Mouse (Mus musculus) brain, embryonic 18.5 days (tissue): ENCODE results near the gene Nemp1.
"Not testable (repeated sequence)": the region's sequence is repeated elsewhere in the genome, so short reads cannot be mapped to it uniquely, and the experiment has no call there.

Source experiments
- DNase-seq: peaks from one replicate; pipeline ENCODE4 v3.0.0-alpha.2; 2012; ENCODE audit warnings: low read depth, low spot score

The Nemp1 gene

DNA sequence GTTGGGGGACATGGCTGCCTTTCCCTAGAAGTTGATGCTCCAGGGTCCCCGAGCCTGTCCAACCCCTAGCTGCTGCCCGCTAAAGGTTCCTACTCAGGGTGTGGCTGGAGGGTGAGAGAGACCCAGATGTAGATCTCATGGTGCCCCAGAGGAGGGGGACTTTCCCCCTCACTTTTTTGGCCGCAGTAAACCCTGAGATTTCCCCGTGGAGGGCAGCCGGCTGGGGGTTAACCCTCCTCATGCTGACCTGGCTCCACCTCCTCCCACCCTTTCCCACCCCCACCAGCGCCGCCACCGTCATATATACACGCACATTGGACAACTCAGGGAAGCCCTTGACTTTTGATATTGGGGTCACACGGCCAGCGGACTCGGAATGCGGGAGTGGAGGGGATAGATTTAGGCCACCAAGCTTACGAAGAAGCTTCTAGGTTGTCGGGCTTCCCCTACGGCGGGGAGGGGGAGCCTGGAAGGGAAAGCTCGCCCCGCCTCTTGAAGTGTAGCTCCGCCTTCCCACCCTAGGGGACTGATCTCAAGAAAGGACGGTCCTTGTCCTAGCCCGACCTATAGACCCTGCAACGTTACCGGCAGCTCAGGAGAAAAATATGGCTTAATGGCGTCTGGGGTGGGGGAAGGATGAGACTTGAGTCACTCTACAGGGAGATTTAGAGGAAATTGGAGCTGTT lies 23.0 kb upstream of the Nemp1 start:
- DNase-seq = no peak

DNA sequence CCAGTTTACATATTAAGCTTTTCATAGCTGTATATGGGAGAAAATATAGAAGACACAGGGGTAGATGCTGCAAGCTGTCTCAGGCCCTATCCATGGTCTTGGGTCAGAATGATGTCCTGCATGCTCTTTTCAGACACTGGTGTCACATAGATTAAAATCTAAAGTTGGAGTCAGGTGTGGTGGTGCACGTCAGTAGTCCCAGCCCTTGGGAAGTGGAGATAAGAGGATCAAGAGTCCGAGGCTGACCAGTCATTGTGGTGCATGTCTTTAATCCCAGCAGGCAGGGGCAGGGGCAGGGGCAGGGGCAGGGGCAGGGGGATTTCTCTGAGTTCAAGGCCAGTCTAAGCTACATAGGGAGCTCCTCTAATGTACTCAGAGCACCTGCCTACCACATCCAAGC lies 20.9 kb upstream of the Nemp1 start:
- no peak for DNase-seq

DNA sequence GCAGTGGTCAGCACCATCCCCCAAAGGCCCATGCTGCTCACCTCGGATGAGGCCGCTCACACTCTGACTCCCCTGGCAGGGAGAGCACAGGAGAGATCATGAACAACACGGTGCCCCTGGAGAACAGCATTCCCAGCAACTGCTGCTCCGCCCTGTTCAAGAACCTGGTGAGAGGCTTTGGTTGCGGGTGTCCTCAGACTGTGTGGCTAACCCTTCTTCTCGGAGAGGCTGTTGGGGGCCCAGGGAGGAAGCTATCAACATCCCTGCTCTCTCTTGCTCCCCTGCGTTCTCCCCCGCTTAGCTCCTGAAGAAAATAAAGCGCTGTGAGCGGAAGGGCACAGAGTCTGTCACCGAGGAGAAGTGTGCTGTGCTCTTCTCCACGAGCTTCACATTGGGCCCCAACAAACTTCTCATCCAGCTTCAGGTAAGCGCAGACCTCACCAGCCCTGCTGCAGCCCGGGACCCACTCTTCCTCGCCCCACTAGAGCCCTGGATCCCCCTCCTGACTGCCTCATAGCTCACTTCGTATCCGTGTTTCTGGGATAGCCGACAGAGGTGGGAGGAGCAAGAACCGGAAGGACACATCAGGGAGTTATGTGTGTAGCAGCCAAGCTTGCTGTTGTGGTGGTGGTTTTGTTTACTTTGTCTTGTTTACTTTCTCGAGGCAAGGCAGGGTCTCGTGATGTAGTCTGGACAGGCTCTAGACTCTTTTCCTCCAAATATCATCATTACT lies 13.6 kb upstream of the Nemp1 start:
- no peak for DNase-seq

DNA sequence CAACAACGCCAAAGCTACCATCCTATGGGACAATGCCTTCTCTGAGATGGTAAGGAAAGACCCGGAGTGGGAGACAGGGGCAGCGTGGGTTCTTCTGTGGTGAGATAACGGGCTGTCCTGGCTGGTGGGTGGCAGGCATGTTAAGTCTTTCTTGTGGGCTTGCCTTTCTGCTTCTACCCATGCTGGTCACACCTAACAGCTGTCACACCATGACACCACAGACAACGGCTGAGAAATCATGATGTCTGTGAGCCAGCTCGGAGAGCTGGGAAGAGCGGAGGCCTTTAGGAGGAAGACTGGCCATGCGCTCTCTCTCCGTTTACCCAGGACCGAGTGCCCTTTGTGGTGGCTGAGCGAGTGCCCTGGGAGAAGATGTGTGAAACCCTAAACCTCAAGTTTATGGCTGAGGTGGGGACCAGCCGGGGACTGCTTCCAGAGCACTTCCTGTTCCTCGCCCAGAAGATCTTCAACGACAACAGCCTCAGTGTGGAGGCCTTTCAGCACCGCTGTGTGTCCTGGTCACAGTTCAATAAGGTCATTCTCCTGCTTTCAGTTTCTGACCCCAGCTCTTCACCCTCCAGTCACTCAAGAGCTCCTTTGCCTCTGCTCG lies 11.6 kb upstream of the Nemp1 start:
- no peak for DNase-seq

DNA sequence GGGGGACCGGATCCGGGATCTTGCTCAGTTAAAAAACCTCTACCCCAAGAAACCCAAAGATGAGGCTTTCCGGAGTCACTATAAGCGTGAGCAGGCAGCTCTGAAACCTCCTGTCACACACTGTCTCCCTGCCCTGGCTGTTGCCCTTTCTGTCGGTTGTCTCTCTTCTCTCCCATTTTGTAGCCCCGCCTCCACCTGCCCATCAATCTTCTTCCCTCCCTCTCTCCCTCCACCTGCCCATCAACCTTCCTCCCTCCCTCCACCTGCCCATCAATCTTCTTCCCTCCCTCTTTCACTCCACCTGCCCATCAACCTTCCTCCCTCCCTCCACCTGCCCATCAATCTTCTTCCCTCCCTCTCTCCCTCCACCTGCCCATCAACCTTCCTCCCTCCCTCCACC lies 9.1 kb upstream of the Nemp1 start:
- not testable (repeated sequence) for DNase-seq

DNA sequence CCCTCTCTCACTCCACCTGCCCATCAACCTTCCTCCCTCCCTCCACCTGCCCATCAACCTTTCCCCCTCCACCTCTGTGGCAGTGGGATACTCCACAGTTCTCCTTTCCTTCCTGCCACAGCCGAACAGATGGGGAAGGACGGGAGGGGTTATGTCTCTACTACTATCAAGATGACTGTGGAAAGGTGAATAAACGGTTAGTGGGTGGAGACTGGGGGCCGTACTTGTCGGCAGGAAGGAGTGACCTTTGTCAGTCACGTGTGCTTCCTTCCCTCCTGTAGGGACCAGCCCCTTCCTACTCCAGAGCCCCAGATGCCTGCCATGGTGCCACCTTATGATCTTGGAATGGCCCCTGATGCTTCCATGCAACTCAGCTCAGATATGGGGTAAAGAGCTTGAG lies 8.6 kb upstream of the Nemp1 start:
- no peak for DNase-seq

DNA sequence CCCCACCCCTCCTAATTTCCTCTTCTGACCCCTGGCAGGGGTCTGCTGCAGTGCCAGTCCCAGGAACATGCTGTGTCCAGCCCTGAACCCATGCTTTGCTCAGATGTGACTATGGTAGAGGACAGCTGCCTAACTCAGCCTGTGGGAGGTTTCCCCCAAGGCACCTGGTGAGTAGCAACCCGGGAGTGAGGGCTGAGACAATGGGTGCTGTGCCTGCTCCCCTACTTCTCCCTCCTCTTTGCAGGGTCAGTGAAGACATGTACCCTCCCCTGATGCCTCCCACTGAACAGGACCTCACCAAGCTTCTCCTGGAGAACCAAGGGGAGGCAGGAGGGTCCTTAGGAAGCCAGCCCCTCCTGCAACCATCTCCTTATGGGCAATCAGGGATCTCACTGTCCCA lies 7.2 kb upstream of the Nemp1 start:
- no peak for DNase-seq

DNA sequence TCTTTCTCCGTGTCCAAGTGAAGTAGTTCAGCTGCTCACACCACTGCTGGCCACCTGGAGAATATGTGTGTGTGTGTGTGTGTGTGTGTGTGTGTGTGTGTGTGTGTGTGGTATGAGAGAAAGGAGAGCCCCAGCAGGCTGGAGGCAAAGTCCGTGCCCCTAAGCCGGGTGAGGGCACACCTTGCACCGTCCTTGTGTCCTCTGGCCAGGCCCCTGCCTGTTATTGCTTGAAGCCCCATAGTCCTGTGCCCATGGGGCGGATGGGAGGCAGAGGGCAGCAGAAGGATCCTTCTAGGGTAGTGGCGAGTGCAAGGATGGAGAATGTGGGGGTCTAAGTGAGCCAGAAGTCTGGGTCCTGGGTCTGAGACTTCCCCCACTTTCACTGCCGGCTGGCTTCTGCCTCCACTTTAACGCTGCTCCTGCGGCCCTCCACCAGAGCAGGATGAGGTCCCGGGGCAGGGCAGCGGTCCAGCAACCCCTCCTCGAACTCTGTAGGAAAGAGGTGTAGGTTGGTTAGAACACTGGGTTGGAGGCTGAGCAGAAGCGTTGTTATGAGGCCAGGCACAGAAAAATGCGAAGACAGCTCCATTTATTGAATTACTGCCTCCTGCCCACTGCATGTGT lies 5.3 kb upstream of the Nemp1 start:
- DNase-seq = no peak

DNA sequence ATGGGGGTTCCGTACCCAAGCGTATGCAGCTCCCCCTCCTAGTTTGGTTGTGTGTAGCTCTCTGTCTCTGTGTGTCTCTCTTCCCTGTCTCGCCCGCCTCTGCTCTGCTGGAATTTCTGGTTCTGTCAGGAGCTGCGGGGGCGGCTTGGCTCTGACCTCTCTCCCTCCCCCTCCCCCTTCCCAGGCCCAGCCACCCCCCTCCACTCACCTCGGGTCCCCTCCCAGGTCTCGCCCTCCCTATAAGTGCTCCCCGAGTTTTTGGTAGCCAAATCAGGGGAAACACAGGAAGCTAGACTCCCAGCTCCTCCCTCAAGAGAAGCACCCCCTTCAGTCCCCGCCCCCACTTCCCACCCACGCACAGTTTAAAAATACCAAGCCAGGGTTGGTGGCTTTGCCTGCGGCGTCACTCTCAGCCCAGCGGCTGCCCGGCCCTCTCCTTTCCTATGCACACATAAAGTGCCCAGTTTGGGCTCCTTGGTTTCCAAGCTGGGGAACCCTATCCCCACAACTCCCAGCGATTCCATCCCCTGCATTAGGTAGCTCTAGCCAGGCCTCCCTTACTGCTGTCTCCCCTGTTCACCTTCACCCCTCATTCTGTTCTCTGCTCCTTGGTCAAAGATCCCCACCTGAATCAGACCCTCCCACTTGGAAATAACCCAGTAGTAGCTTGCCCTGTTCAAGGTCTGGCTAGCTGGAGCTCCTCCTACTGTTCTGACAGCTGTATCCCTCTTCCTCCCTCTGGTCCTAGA lies 4.6 kb upstream of the Nemp1 start:
- DNase-seq = no peak

DNA sequence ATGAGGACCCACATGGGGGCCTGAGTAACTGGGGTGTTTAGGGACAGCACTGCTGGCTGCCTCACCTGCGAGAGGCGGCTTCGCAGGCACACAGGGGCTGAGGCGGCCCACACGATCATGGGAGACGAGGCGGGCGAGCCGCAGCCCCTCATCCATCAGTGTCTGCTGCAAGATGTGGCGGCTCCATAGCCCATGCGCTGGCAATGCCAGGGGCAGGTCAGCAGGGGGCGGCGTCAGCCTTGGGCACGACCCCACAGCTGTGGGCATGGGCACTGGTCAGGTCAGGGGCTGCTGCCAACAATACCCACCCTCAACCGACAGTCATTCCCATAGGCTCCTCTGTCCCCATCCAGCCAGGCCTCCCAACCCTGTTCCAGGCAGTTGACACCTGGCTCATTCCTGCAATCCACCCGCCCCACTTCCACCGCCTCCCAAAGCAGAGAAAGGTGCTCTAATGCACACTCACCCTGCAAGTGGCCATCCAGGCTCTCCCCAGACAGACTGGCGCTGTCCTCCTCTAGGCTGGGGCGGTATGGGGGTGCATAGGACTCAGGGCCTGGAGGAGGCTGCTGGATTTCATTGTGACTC lies 3.9 kb upstream of the Nemp1 start:
- DNase-seq = no peak

DNA sequence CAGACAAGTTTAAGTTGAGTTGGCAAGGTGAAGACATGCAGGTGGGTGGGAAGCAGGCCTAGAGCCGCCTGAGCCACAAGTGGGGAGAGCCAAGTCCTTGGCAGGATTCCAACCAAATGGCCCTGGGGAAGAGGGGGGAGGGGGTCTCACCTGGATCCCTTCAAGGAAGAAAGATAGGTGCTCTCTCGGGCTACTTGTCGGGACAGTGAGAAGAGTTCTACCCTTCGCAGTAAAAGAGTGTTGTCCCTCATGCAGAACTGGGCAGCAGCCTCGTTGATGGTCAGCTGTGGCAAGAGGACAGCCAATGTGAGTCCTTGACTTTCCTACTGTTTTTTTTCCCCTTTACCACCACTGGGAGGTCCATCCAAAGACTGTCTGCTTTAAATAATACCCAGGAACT lies 3.1 kb upstream of the Nemp1 start:
- no peak for DNase-seq

DNA sequence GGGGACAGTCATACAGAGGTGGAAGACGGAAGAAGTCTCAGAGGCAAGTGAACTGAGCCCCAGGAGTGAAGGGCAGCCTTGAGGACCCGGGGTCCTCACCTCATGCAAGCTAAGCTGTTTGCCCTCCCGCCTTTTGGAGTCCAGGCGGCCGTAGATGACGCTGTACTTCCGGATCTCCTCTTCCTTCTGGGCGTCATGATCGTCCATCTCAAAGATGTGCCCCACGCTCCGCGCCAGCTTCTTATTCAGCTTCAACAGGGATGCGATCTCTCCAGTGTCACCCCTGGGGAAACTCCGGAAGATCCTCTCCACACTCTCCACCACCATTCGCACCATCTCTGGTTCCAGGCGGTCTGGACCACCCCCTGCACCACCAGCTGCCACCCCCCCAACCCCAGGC lies 2.5 kb upstream of the Nemp1 start:
- no peak for DNase-seq

DNA sequence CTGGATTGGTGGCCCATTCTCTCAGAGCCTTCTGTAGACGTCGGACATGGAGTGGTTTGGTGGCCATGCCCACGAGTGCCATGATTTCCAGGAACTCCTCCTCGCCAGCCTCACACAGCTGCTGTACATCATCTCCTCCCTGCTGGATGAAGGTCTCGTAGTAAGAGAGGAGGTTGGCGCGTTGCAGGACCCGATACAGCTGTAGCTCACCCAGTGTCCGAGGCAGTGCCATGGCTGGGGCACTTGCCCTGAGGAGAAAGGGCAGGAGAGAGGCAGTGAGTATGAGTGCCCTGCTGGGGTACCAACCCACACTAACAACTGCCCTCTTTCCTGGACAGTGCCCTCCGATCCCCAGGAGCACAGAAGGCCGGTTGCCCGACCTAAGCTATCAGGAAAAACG lies 1.8 kb upstream of the Nemp1 start:
- no peak for DNase-seq

DNA sequence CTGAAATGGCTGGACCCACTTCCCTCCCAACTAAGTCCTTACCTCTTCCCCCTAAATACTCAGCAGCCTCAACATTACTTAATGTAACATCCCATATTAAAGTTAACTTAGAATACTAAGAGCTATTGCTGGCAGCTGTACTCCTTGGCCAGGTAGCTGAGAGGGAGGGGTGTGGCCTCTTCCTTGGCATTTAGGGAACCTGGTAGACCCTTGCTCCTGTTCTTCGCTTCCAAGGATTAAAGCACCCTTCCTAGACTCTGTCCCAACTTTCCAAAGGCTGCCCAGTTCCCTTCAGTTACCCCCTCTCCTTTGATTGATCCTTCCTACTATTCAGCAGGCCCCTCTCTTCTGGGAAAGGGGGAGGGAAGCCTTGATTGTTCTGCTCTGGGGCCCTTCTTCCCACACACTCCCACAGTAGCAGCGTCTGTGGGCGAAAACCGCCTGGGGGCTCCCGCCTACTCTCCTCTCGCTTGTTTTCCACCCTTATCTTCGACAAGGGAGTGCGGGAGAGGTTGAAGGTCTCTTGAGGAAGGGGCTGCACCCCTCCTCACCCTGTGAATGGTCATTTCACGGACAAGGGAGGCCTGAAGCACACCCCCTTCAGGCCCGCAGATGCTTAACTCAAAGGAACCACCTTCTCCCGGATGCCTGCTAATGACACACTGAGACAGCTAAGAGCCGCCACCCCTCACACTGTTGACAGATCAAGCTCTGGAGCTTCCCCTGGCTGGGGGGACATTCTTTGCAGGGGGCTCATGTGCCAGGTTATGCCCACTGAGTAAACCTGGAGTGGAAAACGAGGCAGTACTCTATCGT lies 1.1 kb upstream of the Nemp1 start:
- no peak for DNase-seq

DNA sequence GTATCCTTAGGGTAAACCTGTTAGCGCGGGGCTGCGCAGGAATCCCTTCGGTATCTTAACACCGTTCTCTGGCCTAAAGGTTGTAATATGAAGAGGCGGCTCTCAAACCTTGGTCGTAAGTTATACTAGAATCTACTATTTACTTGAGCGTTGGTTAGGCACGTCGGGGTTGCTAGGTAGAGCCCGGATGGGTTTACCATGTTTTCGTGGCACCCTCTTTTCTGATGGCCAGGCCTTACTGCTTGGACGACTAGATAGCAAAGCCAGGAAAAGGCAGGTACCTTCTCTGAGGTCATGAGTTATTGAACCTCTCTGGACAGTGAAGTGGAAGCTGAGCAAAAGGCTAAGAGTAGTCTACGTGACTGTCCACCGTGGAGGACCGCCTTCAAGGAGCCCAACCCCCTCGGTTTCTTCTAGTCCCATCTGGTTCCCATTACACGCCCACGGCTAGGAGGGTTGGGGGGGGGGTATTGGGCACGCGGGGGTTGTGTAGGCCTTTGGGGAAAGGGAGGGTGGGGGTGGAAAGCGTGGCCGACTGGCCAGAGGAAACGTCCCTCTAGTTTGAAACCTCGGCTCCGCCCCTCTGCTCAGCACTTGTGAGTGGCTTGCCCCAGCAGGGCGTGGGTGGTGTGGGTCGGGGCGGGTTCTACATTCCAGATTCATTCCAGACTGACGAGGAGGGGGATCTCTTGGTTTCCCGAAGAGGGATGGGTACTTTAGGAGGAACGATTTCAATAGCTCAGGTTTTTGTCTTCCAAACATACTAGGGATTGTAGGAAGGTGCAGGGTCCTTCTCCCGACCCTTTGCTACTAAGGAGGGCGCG lies 780 bp downstream of the Nemp1 start:
- DNase-seq = no peak

DNA sequence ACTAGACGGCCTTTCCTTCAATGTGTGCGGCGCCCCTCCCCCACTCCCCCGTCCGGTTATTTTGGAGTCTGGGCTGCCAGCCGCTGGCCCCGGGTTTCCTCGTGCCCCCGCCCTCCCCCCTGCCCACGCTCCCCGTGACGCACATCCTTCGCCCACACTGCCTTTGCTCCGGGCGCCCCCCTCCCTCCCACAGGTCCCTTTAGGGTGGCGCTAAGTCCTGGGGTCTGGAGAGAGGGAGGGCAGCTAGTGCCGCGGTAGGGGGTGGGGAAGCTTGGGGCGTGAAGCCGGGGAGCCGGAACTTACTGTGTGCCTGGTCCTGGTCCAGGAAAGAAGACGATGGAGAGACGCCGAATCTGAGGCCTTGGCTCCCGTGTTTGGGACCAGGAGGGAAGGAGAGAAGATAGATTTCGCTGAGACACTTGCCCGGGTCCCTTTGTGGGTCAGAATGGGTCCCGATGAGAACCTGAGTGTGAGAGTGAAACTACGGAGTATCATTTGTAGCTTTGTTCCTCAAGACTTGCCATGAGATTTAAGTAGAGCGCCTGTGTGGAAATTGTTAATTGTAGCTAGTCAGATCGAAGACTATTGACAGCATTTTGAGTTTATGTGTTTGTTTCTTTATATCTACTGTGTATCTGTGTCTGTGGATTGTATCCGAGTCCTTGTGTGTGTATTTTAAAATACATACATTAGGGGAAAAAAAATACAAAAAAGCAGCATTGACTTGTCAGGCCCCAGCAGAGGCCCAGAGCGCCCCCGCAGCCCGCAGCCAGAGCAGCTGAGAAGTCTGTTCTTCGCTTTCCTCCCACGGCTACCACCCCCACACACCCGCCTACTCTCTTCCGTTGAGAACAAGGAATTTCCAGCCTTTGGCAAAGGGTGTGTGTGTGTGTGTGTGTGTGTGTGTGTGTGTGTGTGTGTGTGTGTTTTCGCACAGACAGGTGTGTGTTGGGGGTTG lies 1.7 kb downstream of the Nemp1 start, which contains the start of gene Nab2:
Gene Nab2 (minus strand): TSS at position 476 of the 958 bp plus-strand sequence.
- DNase-seq = no peak

DNA sequence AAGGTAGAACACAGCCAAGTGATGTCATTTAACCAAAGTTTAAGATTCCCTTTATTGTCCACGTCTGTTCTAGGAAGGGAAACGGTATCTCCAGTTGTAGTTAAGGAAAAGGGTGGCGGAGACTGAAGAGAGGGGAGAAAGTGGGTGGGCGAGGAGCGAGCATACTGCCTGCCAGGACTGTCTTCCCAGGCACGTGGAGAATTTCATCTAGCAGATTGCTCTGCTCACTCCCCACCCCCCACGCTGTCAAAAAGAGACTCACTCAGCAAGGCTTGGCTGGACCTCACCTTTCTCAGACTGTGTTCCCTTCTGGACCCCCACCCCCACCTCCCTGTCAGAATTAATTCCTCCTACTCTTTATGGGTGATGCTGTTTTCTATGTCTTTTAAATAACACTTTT lies 2.5 kb downstream of the Nemp1 start:
- no peak for DNase-seq

DNA sequence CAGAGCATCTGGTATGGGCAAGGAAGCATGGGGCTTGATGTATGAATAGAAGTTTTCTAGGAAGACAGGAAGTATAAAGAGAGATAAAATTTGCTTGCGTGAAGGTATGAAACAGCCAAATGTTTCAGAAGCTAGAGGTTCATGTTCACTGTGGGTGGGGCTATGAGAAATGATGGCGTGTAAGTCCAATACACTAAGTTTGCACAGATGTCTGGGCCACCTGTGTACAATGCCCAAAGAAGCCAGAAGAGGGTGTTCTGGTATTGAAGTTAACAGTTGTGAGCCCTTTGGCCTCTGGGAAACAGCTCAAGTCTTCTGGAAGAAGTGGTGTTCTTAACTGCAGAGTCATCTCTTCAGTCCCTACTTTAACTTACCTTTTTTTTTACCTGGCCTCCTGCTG lies 3.5 kb downstream of the Nemp1 start:
- DNase-seq = no peak

DNA sequence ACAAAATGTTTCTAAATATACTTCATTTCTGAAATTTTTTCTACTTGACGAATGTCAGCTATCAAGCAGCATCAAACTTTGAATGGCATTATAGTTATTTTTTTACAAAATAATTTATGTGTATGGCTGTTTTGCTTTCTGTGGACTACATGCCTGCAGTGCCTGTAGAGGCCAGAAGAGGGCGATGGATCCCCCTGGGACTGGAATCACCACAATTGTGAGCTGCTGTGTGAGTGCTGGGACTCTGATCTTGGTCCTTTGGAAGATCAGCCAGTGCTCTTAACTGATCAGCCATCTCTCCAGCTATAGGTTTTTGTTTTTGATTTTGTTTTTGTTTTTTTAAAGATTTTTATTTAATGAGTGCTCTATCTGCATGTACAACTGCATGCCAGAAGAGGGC lies 4.6 kb downstream of the Nemp1 start:
- no peak for DNase-seq
